Mouse (Mus musculus): Measurements from ENCODE around the gene Carhsp1. TPM values are rescaled to one million over a fixed set of nuclear protein-coding genes. Genes with fewer than 3 reads are reported as not detected.

Gene Carhsp1
- total RNA-seq, 2 experiments from 2014 or later, result 5.8 to 7.9 TPM

DNA sequence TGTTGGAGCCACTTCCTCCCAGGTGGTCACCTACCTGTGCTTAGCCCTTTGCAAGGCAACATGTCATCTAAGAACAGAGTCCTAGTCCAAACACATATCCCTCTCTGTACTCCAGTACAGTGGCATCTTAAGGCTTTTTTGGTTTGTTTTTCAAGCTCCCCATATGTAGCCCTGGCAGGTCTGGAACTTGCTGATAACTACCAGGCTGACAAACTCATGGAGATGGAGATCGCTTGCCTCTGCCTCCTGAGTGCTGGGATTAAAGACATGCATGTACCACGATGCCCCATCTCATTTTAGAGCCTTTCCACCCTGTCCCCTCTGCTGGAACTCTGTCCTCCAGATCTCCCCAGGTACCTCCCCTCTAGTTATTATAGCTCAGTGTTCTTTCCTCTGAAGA lies 4.3 kb upstream of the Carhsp1 start:
- ATAC-seq (replicated peaks; ENCODE audit: poor library complexity), result 0 out of 2 replicates have a peak, but pooled peaks have one; percentile 6

DNA sequence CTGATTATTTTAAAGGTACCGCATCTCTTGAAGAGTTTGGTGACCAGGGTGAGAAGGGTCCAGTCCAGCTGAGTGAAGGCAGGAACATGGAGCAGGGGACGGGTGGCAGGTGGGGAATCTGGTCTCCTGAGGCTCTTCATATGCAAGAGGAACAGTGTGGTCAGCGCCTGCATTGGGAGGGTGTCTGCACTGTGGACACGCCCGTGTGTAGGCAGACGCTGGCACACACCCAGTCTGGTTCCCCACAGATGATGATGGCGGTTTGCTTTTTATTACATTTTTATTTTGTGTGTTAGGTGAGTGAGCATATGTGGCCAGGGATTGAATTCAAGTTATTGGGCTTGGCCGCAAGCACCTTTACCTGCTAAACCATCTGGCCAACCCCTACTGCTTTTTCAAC lies 3.6 kb upstream of the Carhsp1 start:
- no peak for ATAC-seq (replicated peaks; ENCODE audit: poor library complexity)

DNA sequence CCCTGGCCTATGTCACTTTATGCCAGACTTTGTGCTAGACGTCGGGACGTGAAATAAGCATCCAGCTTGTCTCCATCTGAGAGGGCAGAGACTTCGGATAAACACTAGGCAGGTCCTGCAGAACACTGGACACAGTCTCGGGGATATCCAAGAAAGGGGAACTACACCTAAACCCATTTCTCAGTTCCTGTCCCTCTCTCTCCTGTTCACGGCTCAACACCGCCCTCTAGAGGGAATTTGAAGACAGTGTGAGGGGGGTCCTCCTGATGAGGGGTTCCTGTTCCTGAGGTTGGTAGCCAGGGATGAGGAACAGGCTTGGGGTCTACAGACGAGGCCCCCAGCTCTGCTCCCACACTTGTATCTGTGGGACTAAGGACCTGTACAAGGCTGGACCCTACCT lies 2.2 kb upstream of the Carhsp1 start:
- ATAC-seq (replicated peaks; ENCODE audit: poor library complexity), result peak; percentile 37

DNA sequence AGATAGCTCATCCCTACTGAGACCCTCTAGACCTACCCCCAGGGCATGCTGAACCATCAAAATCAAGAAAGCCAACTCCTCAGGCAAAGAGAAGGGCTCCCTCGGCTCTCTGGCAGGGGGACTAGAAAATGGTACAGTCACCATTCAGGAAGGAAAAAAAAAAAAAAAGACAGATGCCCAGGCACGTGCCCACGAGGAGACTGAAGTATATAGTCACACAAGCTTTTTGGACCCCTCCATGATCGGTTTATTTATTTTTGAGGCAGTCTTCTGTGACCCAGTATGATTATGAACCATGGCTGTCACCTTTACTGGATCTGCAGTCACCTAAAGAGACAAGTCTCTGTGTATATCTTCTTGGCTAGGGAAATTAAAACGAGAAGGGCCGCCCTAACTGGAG lies 1.4 kb upstream of the Carhsp1 start:
- ATAC-seq (replicated peaks; ENCODE audit: poor library complexity), result no peak

DNA sequence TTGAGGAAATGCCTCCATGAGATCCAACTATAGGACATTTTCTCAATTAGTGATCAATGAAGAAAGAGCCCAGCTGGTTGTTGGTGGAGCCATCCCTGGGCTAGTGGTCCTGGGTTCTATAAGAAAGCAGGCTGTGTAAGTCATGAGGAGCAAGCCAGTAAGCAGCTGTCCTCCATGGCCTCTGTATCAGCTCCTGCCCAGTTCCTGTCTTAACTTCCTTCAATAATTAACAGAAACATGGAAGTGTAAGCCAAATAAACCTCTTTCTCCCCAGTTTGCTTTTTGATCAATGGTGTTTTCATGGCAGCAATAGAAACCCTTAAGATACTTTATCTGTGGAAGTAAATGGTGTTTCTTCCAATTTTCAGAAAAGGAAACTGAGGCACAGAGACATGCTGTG lies 856 bp upstream of the Carhsp1 start:
- no peak for ATAC-seq (replicated peaks; ENCODE audit: poor library complexity)

DNA sequence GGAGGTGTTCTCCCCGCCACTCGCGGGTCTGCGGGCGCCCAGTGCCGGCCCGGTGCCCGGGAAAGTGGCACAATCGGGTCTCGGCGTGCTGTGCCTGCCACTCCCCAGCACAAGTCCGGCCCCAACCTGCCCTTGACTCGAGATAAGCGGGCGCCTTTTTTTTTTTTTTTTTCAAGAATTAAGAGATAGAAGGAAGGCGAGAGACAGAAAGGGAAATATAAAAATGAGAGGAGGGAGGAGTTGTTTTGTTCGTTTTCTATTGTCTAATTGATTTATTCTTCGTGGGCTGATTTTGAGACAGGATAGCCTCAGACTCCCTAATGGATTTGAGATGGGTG lies 364 bp upstream of the Carhsp1 start:
- no peak for ATAC-seq (replicated peaks; ENCODE audit: poor library complexity)

DNA sequence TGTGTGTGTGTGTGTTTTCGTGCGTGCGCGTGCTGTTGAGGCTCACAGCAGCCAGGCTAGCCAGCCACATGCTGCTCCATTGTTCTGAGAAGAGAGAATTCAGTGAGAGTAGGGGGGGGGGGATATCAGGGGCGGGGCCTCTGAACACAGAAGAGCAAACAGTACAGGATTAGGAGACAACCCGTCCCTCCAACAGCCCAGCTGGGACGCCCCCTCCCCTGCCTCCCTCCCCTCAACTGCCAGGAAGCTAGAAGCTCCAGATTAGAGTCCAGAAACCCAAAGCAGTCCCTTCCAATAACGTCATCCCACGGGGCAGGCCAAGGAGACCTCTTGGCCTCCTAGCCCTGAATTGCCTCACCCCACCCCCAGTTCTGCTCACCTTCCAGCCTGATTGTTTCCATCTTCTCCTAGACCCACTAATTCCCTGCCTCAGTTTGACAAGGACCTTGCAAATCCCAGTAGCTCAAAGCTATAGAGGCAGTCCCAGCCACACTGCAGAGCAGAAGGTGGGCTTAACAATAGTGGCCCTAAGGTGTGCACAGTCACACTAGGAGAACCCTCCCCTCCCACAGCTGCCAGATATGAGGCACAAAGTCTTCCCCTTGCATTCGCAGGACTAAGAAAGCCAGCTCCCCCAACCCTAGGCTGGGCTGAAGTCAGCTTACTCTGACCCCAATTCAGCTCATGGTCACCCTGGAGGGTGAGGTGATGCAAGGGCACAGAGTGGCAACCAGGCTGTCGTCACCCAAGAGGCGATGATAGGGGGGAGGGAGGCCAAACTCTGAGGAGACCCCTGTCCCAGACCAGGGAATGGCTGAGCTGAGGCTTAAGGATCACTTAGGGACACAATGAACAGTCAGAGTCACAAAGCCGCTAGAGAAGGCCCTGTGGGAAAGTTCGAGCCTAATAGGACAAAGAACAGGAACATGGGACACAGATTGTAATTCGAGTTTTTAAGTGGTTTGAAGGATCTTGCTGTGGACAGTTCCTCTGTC lies 1.6 kb downstream of the Carhsp1 start:
- no peak for ATAC-seq (replicated peaks; ENCODE audit: poor library complexity)

DNA sequence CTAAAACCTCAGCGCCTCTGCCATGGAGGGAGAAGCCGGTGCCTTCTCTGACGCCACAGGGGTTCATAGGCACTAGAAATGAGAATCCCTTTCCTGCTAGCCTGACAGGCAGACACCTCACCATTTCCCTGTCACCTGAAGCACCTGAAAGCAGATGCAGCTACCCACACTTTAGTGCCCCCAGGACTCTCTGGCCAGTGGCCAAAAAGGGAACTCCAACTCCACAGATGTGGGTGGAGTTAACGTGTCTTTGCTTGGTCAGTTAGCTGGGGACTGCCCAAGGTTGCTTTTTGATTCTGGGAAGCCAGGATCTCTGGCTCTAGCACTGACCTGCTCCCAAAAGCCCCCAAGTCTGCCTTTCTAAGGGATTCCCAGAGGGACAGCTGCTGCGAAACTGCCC lies 2.5 kb downstream of the Carhsp1 start:
- no peak for ATAC-seq (replicated peaks; ENCODE audit: poor library complexity)

DNA sequence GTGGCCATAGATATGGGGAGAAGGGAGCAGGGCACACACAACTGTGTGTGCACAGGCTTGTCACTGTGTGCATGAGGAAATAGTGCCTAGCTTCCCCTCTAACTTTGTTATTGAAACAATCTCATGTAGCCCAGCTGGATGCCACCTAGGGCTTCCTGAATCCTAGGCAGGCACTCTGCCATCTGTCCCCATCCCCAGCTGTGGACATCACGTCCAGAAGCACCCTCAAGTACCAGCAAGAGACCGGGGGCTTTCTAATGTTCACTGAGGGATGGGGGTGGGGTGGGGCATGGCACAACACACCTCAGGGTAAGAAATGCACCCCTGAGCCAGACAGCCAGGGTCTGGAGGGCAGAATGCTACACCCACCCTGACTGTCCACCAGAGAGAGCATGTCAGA lies 3.6 kb downstream of the Carhsp1 start:
- no peak for ATAC-seq (replicated peaks; ENCODE audit: poor library complexity)

DNA sequence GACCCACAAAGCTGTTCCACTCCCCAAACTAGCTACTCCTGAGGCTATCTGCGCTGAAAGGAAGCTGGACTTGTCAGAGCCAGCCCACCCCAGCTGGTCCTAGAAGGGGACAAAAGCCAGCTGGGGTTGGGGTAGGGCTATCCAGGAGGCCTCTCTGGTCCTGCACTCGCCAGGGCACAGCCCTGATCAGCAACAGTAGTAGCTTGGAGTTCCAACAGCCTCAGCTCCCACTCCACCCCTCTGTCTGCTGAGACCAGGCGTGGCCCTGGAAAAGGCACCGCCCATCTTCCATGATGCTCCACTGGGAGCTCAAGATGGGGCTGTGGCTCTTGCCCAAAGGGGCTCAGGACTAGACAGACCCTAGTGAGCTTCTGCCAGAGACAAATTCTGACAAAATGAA lies 4.1 kb downstream of the Carhsp1 start:
- no peak for ATAC-seq (replicated peaks; ENCODE audit: poor library complexity)

DNA sequence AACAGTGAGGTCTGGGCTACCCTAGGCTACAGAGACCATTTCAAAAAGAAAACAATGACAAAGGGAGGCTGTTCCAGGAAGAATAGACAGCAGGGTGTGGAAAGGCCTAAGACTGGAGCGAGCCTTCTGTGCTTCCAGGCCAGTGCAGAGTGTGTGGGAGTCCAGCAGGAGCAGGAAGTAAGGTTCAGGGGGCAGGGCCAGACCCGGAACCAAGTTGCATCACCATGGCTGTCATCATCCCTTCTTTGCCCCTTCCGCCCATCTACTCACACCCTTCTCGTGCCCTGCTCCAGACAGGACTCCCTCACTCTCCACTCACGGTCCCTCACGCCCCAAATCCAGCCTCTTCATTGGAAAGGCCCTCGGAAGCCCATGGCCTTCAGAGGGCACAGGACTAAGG lies 4.7 kb downstream of the Carhsp1 start:
- ATAC-seq (replicated peaks; ENCODE audit: poor library complexity), result peak; percentile 48

DNA sequence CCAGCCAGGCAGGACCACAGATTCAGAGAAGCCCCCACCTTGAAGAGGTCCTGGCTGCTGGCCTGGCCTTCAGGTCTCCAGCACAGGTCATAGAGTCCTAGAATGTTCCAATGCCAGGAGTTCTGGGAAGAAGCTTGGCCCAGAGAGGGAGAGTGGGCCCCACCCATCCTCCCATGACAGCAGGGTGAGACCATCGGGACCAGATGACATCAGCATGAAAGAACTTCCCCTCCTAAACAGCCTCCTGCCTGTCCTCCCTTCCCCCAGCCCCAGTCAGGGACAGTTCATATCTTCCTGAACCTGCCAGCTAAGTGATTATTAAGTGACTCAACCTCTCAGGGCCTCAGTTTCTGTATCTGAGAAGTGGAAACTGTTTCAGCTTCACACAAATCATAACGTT lies 5.5 kb downstream of the Carhsp1 start:
- ATAC-seq (replicated peaks; ENCODE audit: poor library complexity), result peak; percentile 30; the same call in 1 of the 2 replicates

DNA sequence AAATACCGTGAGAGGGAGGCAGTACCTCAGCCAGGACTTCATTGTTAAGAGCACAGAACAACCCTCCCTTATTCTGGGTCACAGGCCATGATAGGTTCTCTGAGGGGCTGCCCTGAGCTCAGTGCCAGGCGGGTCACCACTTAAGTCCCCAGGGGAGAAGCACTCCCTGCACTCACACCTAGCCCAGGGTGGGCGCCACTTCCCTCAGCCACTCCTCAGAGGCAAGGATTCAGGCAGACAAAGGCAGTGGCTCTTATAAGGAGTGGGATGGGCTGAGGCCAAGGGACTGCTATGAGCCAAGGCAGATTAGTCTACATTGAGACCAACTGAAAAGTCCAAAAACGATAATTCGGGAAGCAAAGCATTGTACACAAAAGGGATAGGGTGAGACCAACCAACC lies 6.6 kb downstream of the Carhsp1 start:
- ATAC-seq (replicated peaks; ENCODE audit: poor library complexity), result no peak

DNA sequence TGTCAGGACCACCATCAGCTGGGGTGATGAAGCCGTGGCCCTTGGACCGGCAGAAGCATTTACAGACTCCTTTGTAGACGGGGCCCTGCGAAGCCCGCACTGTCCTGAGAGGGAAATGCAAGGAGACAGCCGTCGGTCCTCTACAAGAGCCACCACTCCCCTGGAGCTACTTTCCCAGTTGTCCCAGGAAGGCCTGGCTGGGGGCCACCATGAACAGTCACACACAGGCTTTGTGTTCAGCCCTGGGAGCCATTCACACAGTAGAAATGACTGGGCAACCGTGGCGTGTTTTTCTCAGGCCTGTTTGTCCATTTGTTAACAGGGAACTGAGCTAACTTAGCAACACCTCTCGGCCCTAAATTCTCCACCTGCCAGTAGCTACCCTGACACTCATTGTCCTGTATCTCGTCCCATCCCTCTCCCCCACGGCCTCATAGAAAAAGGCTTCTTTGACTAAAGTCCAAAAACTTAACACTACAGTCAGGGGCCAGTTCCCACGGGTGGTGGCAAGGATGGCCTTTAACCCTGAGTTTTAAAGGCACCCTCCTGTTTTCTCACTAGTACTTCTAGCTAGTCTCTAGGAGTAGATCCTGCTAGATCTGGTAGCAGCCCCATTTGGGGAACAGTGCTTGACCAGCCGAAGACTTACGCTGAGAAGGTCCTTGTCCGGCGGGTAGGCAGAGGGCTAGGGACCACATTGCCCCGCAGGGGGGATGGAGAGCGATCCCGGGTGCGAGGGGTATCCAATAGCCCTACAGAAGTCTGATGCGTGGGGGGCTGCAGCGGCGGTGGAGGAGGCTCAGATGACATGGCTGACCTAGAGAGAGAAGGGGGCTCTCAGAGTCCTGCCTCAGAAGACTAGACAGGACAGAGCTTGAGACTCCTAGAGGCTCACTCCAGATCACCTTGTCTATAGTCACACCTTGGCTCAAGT lies 8.1 kb downstream of the Carhsp1 start:
- no peak for ATAC-seq (replicated peaks; ENCODE audit: poor library complexity)

DNA sequence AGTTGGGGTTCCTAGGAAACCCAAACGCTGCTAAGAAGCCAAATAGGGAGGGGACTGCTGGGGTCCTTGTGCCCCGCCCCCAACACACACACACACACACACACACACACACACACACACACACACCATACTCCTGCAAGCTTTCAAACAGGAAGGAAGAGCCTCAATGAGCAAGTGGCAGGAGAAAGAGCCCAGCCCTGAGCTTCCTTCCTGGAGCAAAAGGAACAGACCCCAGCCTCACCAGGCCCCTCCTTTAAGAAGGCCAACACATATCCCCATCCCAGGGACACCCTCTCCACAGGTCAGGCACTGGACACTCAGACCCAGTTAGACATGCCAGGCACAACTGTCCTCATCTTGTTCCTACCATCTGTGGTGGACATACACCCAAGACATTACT lies 8.9 kb downstream of the Carhsp1 start:
- no peak for ATAC-seq (replicated peaks; ENCODE audit: poor library complexity)

DNA sequence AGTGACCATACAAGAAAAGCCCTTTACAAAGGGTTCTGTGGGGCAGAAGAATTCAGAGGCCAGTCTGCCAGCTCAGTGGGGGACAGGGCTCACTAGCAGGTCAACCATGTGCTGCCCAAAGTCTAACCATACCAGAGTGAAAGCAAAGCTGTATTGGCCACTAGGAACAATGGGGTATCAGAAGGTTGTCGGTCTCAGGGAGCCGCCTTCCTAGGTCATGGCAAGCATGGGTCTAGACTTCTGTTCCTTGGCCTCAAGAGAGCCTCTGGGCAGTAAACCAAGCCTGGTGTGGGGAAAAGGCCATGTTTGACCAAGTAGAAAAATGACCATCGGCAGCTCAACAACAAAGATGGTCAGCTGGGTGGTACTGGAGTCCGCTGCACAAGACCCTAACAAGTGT lies 13.2 kb downstream of the Carhsp1 start:
- no peak for ATAC-seq (replicated peaks; ENCODE audit: poor library complexity)

DNA sequence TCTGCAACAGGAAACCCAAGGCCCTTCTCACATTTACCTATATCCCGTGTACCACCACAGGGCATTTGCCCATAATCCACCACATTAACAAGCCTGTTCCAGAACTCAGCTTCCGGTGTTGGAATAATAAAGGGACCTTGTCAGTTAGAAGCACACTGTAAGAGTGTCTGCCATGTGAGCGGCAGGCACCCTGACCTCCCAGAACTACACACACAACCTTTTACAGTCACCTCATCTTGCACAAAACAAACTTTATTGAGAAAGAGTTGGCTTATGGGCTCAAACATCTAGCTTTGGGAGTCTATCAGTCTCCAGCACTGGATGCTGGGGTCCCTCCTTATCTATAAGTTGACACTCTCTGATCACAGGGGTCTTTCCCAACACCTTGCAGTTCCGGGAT lies 13.6 kb downstream of the Carhsp1 start:
- no peak for ATAC-seq (replicated peaks; ENCODE audit: poor library complexity)

DNA sequence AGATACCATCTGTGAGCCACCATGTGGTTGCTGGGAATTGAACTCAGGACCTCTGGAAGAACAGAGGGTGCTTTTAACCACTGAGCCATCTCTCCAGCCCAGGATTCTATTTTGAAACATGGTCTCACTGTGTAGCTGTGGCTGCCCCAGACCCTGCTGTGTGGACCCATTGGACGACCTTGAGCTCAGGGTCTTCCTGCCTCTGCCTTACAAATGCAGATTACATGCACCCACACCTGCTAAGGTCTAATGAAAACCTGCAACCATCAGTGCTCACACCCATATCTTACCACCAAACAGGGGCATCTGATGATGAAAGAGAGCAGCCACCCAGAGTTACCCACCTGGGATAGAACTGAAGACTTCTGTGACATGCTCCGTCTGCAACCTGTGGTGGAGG lies 15.7 kb downstream of the Carhsp1 start:
- no peak for ATAC-seq (replicated peaks; ENCODE audit: poor library complexity)

DNA sequence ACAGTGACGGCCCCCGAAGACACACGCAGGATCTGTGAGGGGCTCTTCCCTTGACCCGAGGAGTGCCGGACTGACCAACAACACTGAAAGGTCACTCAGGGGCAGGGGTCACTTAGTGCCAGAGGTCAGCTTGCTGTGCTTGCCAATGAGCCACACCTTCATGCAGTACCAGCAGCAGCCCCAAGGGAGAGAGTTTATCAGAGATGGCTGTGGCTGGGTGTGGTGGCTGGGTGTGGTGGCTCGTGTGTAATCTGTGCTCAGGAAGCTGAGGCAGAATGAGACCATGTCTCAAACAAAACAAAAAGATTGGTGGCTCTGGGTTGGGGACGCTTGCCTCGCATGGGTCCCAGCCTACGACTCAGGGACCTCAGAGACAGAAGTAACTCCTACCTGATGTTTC lies 16.4 kb downstream of the Carhsp1 start:
- peak; percentile 77 for ATAC-seq (replicated peaks; ENCODE audit: poor library complexity)

DNA sequence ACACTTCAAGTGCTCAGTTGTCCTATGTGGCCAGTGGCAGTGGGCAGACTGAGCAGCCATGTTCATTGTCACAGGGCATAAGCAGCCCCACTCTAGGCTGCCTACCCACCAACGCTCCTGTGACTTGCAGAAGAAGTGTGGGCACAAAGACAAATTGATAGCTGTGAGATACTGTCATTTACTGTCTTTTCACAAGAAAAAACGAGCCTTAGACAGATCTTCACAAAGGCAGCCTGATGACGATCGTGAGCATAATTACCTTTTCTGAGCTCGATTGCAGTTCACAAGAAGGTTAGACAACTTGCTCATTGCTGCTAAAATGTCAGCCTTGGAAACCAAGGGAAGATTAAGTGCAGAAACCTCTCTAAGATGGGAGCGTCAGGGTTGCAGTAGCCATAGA lies 16.8 kb downstream of the Carhsp1 start:
- ATAC-seq (replicated peaks; ENCODE audit: poor library complexity), result no peak

DNA sequence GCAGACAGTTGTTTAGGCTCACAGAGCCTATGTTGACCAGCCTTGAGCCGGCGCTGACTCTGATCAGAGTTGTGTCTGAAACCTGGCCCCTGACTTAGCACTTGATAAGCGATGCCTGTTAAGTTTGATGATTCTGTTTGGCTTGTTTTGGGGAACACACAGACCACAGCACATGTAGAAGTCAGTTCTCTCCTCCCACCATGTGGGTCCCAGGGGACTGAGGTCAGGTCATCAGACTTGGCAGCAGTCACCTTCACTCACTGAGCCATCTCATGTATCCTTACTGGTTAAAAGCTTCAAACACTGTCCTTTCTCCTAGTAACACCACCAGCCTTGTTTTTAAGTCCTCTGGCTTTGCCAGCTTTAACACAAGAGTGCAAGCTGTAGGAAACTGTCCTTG lies 21.9 kb downstream of the Carhsp1 start:
- ATAC-seq (replicated peaks; ENCODE audit: poor library complexity), result no peak

DNA sequence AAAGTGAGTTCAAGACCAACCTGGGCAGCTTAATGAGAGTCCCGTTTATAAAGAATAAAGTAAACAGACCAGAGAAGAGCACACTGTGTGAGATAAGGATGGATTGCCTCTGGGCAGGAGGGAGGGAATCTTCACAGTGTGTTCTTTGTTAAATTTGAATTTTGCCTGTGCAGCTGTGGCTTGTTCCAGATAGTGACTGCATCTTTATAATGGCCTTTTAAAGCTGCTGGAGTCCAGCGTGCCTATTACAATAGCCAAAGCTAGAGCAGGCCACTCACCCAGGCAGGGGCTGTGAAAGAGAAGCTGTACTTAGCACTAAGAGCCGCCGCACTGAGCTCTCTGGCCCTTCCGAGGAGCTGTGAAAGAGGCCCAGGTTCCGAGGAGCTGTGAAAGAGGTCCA lies 26.4 kb downstream of the Carhsp1 start:
- no peak for ATAC-seq (replicated peaks; ENCODE audit: poor library complexity)

Measured in megakaryocyte progenitor cell, adult 5-6 weeks (primary cell).